Mouse (Mus musculus) neutrophil, adult 83 days (primary cell): ENCODE measurements around the gene Coasy. TPM values are rescaled to one million over a fixed set of nuclear protein-coding genes. Genes with fewer than 3 reads are reported as not detected.

Experiments used
- total RNA-seq, 2 experiments: library from RNA; stranded (reverse); gene quantifications; one replicate each; pipeline ENCODE4 v1.2.4; 2023

Gene Coasy
- 10 to 100 TPM; 13.1 to 15.3 TPM for total RNA-seq

GRCm38 (mm10) chr11:101082208-101083082 lies at the start of gene Coasy:
TSS of gene Coasy (plus strand) at chr11:101082565.

GRCm38 (mm10) chr11:101069391-101070188 lies 12.8 kb upstream of the Coasy start, which contains the start of gene Naglu:
TSS of gene Naglu (plus strand) at chr11:101070012.

DNA sequence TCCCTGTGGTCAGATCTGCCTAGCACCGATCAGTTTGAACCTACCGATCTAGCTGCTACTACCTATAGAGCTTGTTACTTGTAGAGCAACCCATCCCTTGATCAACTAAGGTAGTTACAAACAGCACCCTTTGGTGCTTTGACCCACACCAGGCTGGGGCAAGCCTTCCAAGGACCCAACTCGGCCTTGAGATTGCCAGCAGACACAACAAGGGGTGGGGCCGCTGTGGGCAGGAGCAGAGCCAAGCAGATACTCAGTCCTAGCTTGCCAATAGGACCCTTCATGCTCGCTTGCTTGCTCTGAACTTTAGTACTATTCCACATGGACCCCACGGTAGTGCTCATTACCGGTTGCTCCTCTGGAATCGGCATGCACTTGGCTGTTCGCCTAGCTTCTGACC lies 4.2 kb upstream of the Coasy start, which contains the start of gene Hsd17b1:
Gene Hsd17b1, plus strand, starts transcription at position 291 of the 400 bp plus-strand sequence.

DNA sequence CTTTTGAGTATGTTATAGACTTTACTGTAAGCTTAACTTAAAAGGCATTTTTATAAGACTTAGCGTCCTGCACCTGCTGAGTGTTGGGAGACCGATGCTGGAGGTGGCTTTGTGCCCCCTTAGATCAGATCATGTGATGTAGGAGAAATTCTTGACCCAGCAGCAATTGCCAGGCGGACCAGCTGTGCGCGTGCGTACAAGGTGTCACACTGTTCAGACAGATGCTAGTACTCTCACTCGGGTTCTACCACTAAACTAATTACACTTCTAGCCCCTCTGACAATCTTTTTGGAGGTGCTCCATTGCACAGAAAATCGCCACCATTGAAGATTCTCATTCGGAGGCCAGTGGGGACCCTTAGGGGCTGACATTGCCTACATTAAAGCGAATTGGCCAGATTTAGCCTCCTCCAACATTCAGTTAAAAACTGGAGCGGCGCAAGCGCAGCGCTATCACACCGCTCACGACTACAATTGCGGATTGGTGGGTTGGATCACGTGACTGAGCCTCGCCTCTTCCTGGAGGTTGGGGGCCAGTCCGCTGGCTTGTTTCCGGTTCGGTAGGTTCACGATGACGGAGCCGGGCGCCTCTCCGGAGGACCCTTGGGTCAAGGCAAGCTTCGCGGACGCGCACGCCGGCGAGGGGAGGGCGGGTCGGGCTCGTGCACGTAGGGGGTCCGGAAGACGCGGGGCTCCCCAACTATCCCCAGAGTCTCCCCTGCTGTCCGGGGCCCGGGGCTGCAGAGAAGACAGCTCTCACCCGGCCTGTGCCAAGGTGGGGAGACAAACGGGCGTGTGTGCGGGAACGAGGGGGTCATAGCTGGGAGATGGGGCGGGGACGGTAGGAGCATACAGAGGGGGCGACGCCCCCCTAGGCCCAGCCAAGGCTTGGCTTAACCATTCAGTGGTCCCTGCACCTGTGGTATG lies 4.7 kb downstream of the Coasy start, which contains the start of gene Mlx:
Gene Mlx, plus strand, starts transcription at position 522 of the 926 bp plus-strand sequence.

DNA sequence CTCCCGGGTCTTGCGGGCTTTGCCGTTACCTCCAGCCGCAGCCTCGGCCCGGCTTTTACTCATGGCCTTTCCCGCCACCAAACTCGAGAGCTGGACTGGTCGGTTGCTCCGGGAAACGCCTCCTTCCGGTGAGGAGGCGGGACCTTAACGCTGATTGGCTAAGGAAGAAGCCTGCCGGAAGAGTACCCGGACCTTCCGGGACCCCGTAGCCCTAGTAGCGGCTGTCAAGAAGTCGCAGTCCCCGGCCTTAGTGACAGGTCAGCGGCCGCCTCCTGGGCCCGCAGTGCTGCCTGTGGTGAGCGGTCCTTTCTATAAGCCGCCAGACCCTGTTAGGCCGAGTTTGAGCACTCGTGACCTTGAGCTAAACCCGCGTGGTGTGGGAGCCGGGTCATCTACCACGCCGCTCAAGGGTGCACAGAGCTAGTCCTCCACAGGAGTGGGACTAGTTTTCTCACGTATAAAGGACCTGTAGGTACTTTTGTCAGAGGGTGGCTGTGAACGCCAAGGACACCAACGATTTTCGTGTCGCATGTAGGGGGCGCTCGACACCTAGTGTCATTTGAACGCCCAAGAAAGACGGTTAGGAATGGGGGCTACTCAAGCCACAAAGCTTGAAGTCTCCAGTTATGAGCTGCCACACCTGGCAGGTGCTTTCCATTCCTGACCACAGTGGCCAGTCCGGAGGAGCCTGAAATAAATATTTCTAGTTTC lies 13.1 kb downstream of the Coasy start, which contains the start of gene Psmc3ip:
Gene Psmc3ip, minus strand, starts transcription at position 123 of the 711 bp plus-strand sequence.

GRCm38 (mm10) chr11:101119761-101120544 lies 37.6 kb downstream of the Coasy start, which contains the start of the genes Retreg3 and Tubg1:
TSS of gene Retreg3 (minus strand) at chr11:101119893.
TSS of gene Tubg1 (plus strand) at chr11:101119938.

Other genes starting within 250 kb of the Coasy start
- gene Stat5b, start 231.8 kb upstream of the Coasy start, total RNA-seq: 10 to 100 TPM; 84.9 to 98.5 TPM
- gene Stat5a, start 223.2 kb upstream of the Coasy start, total RNA-seq: 10 to 100 TPM; 30.3 to 36.4 TPM
- gene Stat3, start 143.0 kb upstream of the Coasy start, total RNA-seq: 100 to 1,000 TPM; 207 to 249 TPM
- gene Cavin1, start 111.7 kb upstream of the Coasy start, total RNA-seq: under 1 TPM; 0.46 to 0.77 TPM
- 100 to 1,000 TPM in 1 of 2 experiments, 10 to 100 TPM in 1; 91.3 to 101 TPM for gene Atp6v0a1, start 73.1 kb upstream of the Coasy start, total RNA-seq
- 1 to 10 TPM; 7.5 to 8.9 TPM for gene Naglu, start 12.6 kb upstream of the Coasy start, total RNA-seq
- gene Hsd17b1, start 4.2 kb upstream of the Coasy start, total RNA-seq: 1 to 10 TPM in 1 of 2 experiments, under 1 TPM in 1; 0.59 to 1.1 TPM
- 10 to 100 TPM; 44.8 to 49.5 TPM for gene Mlx, start 4.7 kb downstream of the Coasy start, total RNA-seq
- gene Psmc3ip, start 12.9 kb downstream of the Coasy start, total RNA-seq: 1 to 10 TPM; 6.7 to 8.6 TPM
- gene Retreg3, start 37.3 kb downstream of the Coasy start, total RNA-seq: 10 to 100 TPM; 29.7 to 32.7 TPM
- 10 to 100 TPM; 17.5 to 20.9 TPM for gene Tubg1, start 37.4 kb downstream of the Coasy start, total RNA-seq
- gene Tubg2, start 73.3 kb downstream of the Coasy start, total RNA-seq: 1 to 10 TPM; 1.8 to 2.7 TPM
- under 1 TPM; 0.64 to 0.99 TPM for gene Cntnap1, start 88.0 kb downstream of the Coasy start, total RNA-seq
- gene Plekhh3, start 88.8 kb downstream of the Coasy start, total RNA-seq: 1 to 10 TPM; 2.9 to 3.2 TPM
- gene Ccr10, start 92.9 kb downstream of the Coasy start, total RNA-seq: under 1 TPM; 0.77 to 0.83 TPM
- 10 to 100 TPM; 40.5 to 48.5 TPM for gene Ezh1, start 143.9 kb downstream of the Coasy start, total RNA-seq
- gene Ramp2, start 163.5 kb downstream of the Coasy start, total RNA-seq: not detected
- gene Vps25, start 171.1 kb downstream of the Coasy start, total RNA-seq: 10 to 100 TPM; 59.3 to 60.8 TPM
- gene Wnk4, start 178.0 kb downstream of the Coasy start, total RNA-seq: 1 to 10 TPM in 1 of 2 experiments, under 1 TPM in 1; 0.93 to 1.4 TPM
- 1 to 10 TPM; 1.1 TPM for gene Cntd1, start 196.4 kb downstream of the Coasy start, total RNA-seq
- 10 to 100 TPM; 28.9 to 32.6 TPM for gene Coa3, start 196.5 kb downstream of the Coasy start, total RNA-seq
- gene Becn1, start 219.7 kb downstream of the Coasy start, total RNA-seq: 100 to 1,000 TPM; 134 to 148 TPM
- gene Psme3, start 233.6 kb downstream of the Coasy start, total RNA-seq: 10 to 100 TPM; 71.5 to 76.8 TPM
- 1 to 10 TPM; 3.7 to 4.9 TPM for gene Aoc2, start 242.5 kb downstream of the Coasy start, total RNA-seq
- under 1 TPM; 0.13 to 0.18 TPM for gene Aoc3, start 248.0 kb downstream of the Coasy start, total RNA-seq